ENCODE assay signal across 7 mouse cellular contexts in genomic region chr9:55023902-55024583, GRCm38 (mm10). TPM values are rescaled to one million over a fixed set of nuclear protein-coding genes. Genes with fewer than 3 reads are reported as not detected.
DNase-seq lines count a peak whose midpoint lies in the region.

No protein-coding gene starts in this region.

- peak; percentile 71 for DNase-seq in ES-CJ7 (ENCODE audit: low read depth, low spot score)
- DNase-seq in adrenal gland, adult 18-20 months (ENCODE audit: low spot score in 2 of 2): peak; percentile 85 to 86
- peak; percentile 89 for DNase-seq in embryo, embryonic 10 days (ENCODE audit: low spot score)
- DNase-seq in heart, adult 9 months (ENCODE audit: low spot score in 2 of 2): peak; percentile 33 to 59
- DNase-seq in layer of hippocampus, adult 8-10 months (ENCODE audit: low spot score in 2 of 2): peak; percentile 40 to 66
- DNase-seq in lung, postnatal 36 days: peak; percentile 87
- peak; percentile 45 to 81 for DNase-seq in spleen, adult 18-20 months

RNA-seq across cellular contexts. Expression of gene Chrna3, which starts 2.3 kb away (rescaled TPM):
- 10 to 100 TPM; 15.0 to 21.7 TPM for total RNA-seq in adrenal gland, adult 18-20 months (2021)
- total RNA-seq in layer of hippocampus, adult 8-10 months (2022): under 1 TPM; 0.12 to 0.48 (median 0.44) TPM

RNA-seq across cellular contexts. Expression of gene Chrnb4, which starts 24.5 kb away (rescaled TPM):
- total RNA-seq in adrenal gland, adult 18-20 months (2021): 10 to 100 TPM in 1 of 2 experiments, 1 to 10 TPM in 1; 7.7 to 10.6 TPM
- total RNA-seq in layer of hippocampus, adult 8-10 months (2022): under 1 TPM in 3 of 4 experiments, not detected in 1; 0.20 to 0.52 (median 0.25) TPM

RNA-seq across cellular contexts. Expression of gene Chrna5, which starts 43.4 kb away (rescaled TPM):
- total RNA-seq in adrenal gland, adult 18-20 months (2021): 1 to 10 TPM in 1 of 2 experiments, under 1 TPM in 1; 0.46 to 1.6 TPM
- total RNA-seq in layer of hippocampus, adult 8-10 months (2022): 1 to 10 TPM; 6.6 to 9.0 (median 7.2) TPM

Comparison
In these comparisons a context has a peak if more than half of its experiments do, and no peak if none do; other contexts are left out.
1. Peak in every context shown above with its lines: DNase-seq.
2. RNA of gene Chrna3, which starts 2.3 kb away (total RNA-seq): 15.0 to 21.7 TPM in adrenal gland, adult 18-20 months; 0.12 to 0.48 TPM in layer of hippocampus, adult 8-10 months; every median in the first group is over 10 times any median in the second.
3. RNA of gene Chrnb4, which starts 24.5 kb away (total RNA-seq): 7.7 to 10.6 TPM in adrenal gland, adult 18-20 months; 0.20 to 0.52 TPM in layer of hippocampus, adult 8-10 months; every median in the first group is over 4 times any median in the second.